Mouse (Mus musculus) limb, embryonic 11.5 days (tissue): ENCODE results near the gene Rnf220. TPM values are rescaled to one million over a fixed set of nuclear protein-coding genes. Genes with fewer than 3 reads are reported as not detected.
A peak's percentile ranks its signal among the peaks of the same experiment; 100 is the strongest.

ENCODE experiments used
- ATAC-seq: fragments of 200-750 bp; cut with Nextera tagmentation; 2 replicates; pipeline ENCODE4 v1.8.0; 2017; ENCODE audit warnings: low read depth; ENCODE audit not compliant: insufficient number of reproducible peaks, low FRiP score, low TSS enrichment
- DNase-seq: peaks from one replicate; pipeline ENCODE4 v3.0.0-alpha.2; 2015; ENCODE audit warnings: low spot score
- H3K27ac ChIP-seq: fragments of 300-500 bp; sonication (generic); replicated peaks from 2 replicates; pipeline ENCODE4 v1.5.1; 2014; ENCODE audit warnings: low read depth, mild to moderate bottlenecking, low read length
- H3K27me3 ChIP-seq: fragments of 300-500 bp; sonication (generic); 2 replicates; pipeline ENCODE4 v1.6.1; 2014; ENCODE audit warnings: mild to moderate bottlenecking, low read length, mixed read lengths; ENCODE audit not compliant: control insufficient read depth, insufficient read depth
- H3K36me3 ChIP-seq: fragments of 300-500 bp; sonication (generic); 2 replicates; pipeline ENCODE4 v1.6.1; 2014; ENCODE audit warnings: mild to moderate bottlenecking, low read length, moderate library complexity, mixed read lengths; ENCODE audit not compliant: control insufficient read depth, insufficient read depth
- H3K4me1 ChIP-seq: fragments of 300-500 bp; sonication (generic); 2 replicates; pipeline ENCODE4 v1.6.1; 2014; ENCODE audit warnings: low read length, mixed read lengths; ENCODE audit not compliant: control insufficient read depth, insufficient read depth
- H3K4me2 ChIP-seq: fragments of 300-500 bp; sonication (generic); 2 replicates; pipeline ENCODE4 v1.6.1; 2014; ENCODE audit warnings: low read depth, mild to moderate bottlenecking, moderate library complexity; ENCODE audit not compliant: severe bottlenecking
- H3K4me3 ChIP-seq: fragments of 300-500 bp; sonication (generic); 2 replicates; pipeline ENCODE4 v1.5.1; 2014; ENCODE audit warnings: low read depth, low read length
- H3K9ac ChIP-seq: fragments of 300-500 bp; sonication (generic); 2 replicates; pipeline ENCODE4 v1.6.1; 2014; ENCODE audit warnings: mild to moderate bottlenecking, low read length
- H3K9me3 ChIP-seq: fragments of 300-500 bp; sonication (generic); 2 replicates; pipeline ENCODE4 v1.6.1; 2016; ENCODE audit warnings: low read length; ENCODE audit not compliant: control insufficient read depth
- WGBS: fragments of 180-500 bp; shearing (Covaris S2); extraction: QIAGEN DNeasy Blood & Tissue Kit; methylation state at CpG from one replicate; pipeline ENCODE4 v1.1.7; 2014; 5-methylcytosine and 5-hydroxymethylcytosine counted together
- polyA plus RNA-seq: library from polyadenylated mRNA; unstranded; fragments of >200 nt; fragmentation: Nextera tagmentation; extraction: Ambion mirVana; gene quantifications from 2 replicates; pipeline ENCODE4 v1.2.1, GENCODE M21; 2014

The Rnf220 gene
- polyA plus RNA-seq = 69.8 and 78.5 TPM in 2 replicates

DNA sequence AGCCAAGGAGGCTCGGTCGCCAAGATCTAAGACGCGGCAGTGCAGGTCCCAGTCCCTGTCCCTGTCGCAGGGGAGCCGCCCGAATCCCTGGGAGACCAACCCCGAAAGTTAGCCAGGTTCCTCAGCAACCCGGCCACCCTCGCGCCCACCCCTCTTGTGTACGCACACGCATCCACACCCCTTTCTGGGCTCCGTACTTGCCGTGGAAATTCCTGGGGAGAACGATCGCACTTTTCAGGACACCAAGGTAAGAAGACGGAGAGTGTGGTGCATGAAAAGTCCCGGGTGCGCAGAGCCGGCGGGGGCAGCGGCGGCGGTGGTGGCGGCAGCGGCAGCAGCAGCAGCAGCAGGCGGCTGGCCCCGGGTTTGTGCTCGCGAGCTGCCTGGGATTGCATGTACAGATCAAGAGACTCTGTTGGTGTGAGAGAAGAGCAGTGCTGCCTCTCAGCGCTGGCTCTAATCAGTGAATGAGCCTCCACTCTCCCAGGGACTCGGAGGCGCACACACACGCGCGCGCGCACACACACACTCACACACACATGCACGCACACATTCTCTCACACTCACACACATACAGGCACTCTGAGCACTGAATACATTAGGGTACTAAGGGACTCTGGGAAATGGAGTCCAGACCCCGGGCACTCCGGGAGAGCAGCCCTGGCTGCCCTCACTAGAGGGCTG, at the start of gene Rnf220:
Gene Rnf220 (minus strand): TSS at position 571 of the 684 bp plus-strand sequence.
- under 1% methylated on average over 42 of the region's 42 CpGs for WGBS
- no peaks in the 10 kb centered on the region; the same call in 1 of the 2 replicates for H3K9me3 ChIP-seq
- H3K4me1 ChIP-seq = peaks cover 12% of the 10 kb centered on the region; the same call in 1 of the 2 replicates
- H3K4me2 ChIP-seq = peak within 1 kb of the TSS; percentile 92
- ATAC-seq = peak; percentile 89
- peaks cover 14% of the 10 kb centered on the region for H3K27me3 ChIP-seq
- H3K4me3 ChIP-seq = peak within 1 kb of the TSS; percentile 63
- peak; percentile 87 for DNase-seq
- H3K36me3 ChIP-seq = no peaks in the 10 kb centered on the region
- H3K9ac ChIP-seq = peak within 1 kb of the TSS; percentile 69
- peak within 1 kb of the TSS; percentile 84 for H3K27ac ChIP-seq

DNA sequence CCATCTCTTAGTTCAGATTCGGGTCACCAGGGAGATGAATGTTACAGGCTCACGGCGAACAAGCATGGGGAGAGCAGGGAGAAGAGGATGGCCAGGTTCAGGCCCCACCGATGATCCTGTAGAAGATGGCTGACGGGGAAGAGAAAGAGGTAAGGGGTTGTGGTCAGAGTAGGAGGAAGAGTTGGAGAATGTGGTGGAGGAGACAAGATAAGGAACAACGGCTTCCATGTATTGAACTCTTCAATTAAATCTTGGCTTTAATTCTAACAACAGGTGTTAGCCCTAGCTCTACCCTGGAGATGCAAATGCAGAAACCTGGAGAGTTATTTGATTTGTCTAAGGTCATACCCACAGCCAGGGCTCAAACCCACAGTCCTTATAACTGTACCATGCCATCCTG, 49.8 kb upstream of the Rnf220 start:
- ATAC-seq (no peak), DNase-seq (no peak)
- no peak overlapping the region for H3K4me2 ChIP-seq
- H3K36me3 ChIP-seq = no peaks in the 10 kb centered on the region
- H3K4me1 ChIP-seq = peaks cover 13% of the 10 kb centered on the region
- H3K9me3 ChIP-seq = no peaks in the 10 kb centered on the region
- H3K4me3 ChIP-seq = no peak overlapping the region
- WGBS = 90% methylated on average over 6 of the region's 6 CpGs
- no peak overlapping the region for H3K27ac ChIP-seq
- H3K27me3 ChIP-seq = no peaks in the 10 kb centered on the region
- H3K9ac ChIP-seq = no peak overlapping the region

DNA sequence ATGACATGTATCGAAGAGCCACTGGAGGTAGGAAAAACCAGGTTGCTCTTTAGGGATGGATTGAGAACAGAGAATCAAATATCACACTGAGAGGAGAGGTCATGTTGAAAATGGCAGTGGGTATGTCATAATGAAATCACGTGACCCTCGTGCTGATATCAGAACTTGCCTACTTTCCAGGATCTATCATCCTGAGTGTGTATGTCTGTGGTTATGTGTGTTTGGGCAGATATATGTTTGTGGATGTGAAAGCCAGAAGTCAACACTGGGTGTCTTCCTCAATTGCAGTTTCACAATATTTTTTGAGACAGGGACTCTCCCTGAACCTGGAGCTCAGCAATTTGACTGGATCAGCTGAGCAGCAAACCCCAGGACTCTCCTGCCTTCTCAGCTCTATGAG, 48.6 kb upstream of the Rnf220 start:
- no peak overlapping the region for H3K9ac ChIP-seq
- no peaks in the 10 kb centered on the region for H3K9me3 ChIP-seq
- H3K36me3 ChIP-seq = no peaks in the 10 kb centered on the region
- ATAC-seq (no peak), DNase-seq (no peak)
- no peaks in the 10 kb centered on the region for H3K27me3 ChIP-seq
- H3K4me1 ChIP-seq = peaks cover 4% of the 10 kb centered on the region
- WGBS = 86% methylated on average over 3 of the region's 3 CpGs
- H3K27ac ChIP-seq = no peak overlapping the region
- no peak overlapping the region for H3K4me3 ChIP-seq
- H3K4me2 ChIP-seq = no peak overlapping the region

DNA sequence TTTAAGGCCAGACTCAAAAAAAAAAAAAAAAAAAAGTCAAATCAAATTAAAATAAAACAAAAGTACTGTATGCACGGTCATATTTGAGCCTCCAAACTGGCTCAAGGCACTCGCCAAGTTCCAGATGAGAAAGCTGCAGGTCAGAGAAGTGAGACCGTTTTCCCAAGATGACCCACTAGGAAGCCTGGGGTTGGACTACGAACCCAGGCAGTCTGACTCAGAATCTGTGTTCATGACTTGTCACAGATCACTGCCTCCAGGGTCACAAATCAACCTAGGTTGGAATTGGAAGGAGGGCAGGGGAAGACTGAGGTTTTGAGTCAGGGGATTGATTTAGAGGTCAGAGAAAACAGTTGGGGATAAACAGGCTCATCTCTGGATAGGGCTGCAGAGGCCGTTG, 43.7 kb upstream of the Rnf220 start:
- ATAC-seq (no peak), DNase-seq (no peak)
- no peak overlapping the region for H3K9ac ChIP-seq
- WGBS = 62% methylated on average over 5 of the region's 5 CpGs
- no peak overlapping the region for H3K4me2 ChIP-seq
- no peak overlapping the region for H3K27ac ChIP-seq
- H3K4me1 ChIP-seq = no peaks in the 10 kb centered on the region; the same call in 1 of the 2 replicates
- H3K4me3 ChIP-seq = no peak overlapping the region
- no peaks in the 10 kb centered on the region for H3K9me3 ChIP-seq
- H3K27me3 ChIP-seq = no peaks in the 10 kb centered on the region
- no peaks in the 10 kb centered on the region for H3K36me3 ChIP-seq

DNA sequence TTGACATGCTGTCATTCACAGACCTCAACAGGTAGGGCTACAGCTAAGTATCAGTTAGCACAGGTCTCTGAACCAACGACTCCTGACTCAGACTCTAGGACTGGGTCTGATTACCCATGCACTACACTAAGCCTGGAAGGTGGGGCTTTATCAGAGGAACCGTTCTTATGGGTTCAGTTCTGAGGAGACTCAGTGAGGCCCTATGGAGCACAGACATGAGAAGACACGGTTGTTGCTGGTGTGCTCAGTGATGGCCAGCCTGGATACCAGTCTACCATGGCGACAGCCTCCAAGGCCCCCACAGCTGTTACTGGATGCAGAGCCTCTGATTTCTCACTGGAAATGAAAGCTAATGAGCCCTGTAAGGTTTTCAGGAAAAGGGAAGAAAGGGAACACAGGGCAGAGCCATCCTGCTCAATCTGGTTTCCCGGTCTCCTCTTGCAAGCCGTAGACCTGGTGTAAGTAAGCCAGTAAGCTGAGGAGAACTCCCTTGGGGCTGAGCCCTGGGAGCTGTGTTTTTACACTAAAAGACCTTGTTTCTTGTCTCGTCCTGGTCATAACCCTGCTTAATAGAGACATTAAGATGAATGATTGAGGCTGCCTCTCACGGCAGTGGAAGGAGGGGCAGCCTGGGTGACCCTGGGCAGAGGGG, 42.6 kb upstream of the Rnf220 start:
- WGBS = 72% methylated on average over 8 of the region's 8 CpGs
- H3K36me3 ChIP-seq = no peaks in the 10 kb centered on the region
- DNase-seq = no peak
- H3K27me3 ChIP-seq = no peaks in the 10 kb centered on the region
- no peak overlapping the region for H3K4me2 ChIP-seq
- no peak overlapping the region for H3K27ac ChIP-seq
- H3K4me3 ChIP-seq = no peak overlapping the region
- H3K4me1 ChIP-seq = no peaks in the 10 kb centered on the region; the same call in 1 of the 2 replicates
- no peak overlapping the region for H3K9ac ChIP-seq
- H3K9me3 ChIP-seq = no peaks in the 10 kb centered on the region
- no peak for ATAC-seq

DNA sequence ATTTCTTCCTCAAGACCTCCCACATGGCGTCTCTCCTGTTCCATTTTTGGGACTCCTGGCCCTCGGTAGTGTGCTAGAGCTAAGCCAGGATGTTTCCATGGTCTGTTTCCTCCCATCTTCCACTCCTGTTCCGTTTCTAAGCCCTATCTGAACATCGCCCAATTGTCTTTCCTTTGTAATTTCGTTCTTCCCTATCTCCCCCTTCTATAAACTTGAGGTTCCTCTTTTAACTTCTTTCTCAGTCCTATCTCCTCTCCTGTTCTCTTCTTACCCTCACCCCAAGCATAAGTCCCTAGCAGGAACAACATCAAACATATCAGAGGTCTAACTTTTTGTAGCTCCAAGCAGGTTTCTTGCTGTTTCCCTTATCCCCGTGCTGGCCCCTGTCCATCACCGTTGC, 40.1 kb upstream of the Rnf220 start:
- Histone ChIP-seq H3K4me2 (no peak overlapping the region), H3K36me3 (no peaks in the 10 kb centered on the region), H3K27me3 (no peaks in the 10 kb centered on the region), H3K27ac (no peak overlapping the region), H3K4me3 (no peak overlapping the region), H3K9ac (no peak overlapping the region), H3K9me3 (no peaks in the 10 kb centered on the region), H3K4me1 (no peaks in the 10 kb centered on the region; the same call in 1 of the 2 replicates)
- ATAC-seq = no peak
- 92% methylated on average over 7 of the region's 7 CpGs for WGBS
- DNase-seq = no peak

DNA sequence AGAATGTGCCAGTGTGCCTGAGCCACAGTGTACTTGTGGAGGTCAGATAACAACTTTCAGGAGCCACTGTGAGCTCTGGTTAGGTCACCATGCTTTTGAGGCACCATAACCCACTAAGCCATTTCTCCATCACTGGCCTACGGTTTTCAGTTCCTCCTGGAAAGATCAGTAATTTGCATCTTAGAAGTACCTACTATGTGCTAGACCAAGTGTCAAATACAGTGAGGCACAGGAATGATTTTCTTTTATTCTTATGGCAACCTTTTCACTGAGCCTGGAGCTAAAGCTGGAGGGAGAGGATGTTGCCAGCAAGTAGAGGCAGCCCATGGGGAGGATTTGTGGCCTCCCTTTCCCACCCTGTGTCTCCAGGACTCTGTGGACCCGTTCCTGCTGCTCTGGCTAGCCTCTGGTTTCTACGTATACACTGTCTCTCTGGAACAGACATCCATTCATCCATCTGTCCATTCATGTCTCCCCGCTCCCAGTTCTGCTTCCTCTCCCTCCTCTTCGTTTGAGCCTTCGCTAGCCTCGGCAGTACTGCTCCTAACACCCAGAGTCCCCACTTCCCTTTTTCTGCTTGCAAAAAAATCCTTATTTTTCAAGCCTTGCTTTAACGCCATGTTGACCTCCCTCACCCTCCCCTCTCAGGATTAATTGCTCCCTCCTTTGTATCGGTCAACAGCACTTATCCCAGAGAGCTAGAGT, 38.8 kb upstream of the Rnf220 start:
- Histone ChIP-seq H3K9me3 (no peaks in the 10 kb centered on the region), H3K27me3 (no peaks in the 10 kb centered on the region), H3K4me3 (no peak overlapping the region), H3K27ac (no peak overlapping the region), H3K4me2 (no peak overlapping the region), H3K9ac (no peak overlapping the region), H3K36me3 (no peaks in the 10 kb centered on the region), H3K4me1 (no peaks in the 10 kb centered on the region; the same call in 1 of the 2 replicates)
- WGBS = 70% methylated on average over 9 of the region's 9 CpGs
- DNase-seq = no peak
- ATAC-seq = no peak

DNA sequence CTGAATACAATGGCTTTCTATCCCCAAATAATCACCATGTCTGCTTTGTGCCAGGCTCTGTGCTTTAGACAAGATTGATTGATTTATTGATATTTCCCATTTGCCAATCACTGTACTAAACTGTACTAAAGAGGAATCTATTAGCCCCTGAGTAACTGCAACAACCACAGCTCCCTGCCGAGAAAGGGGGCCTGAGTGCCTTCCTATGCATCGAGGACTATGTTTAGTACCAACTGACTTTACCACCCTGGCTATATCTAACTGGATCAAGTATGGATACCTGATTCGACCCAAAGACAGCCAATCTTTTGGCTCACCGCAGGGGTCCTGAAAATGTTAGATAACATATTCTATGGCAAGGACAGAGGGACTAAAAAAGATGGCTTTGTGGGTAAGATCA, 33.0 kb upstream of the Rnf220 start:
- Histone ChIP-seq H3K4me1 (peaks cover 11% of the 10 kb centered on the region), H3K9ac (no peak overlapping the region), H3K4me3 (no peak overlapping the region), H3K27ac (no peak overlapping the region), H3K9me3 (no peaks in the 10 kb centered on the region), H3K36me3 (no peaks in the 10 kb centered on the region), H3K27me3 (no peaks in the 10 kb centered on the region), H3K4me2 (no peak overlapping the region)
- DNase-seq (no peak), ATAC-seq (no peak)
- 78% methylated on average over 4 of the region's 4 CpGs for WGBS
